ENCODE assay signal across 12 mouse cellular contexts in genomic region chr10:115012922-115013321, GRCm38 (mm10).
A peak's percentile ranks its signal among the peaks of the same experiment; 100 is the strongest.
DNase-seq lines count a peak whose midpoint lies in the region; ATAC-seq lines count a peak whose summit lies in the region.
"Had no signal": no experiment of that assay in that cellular context is flagged by ENCODE, and none has a peak within 500 bp of the region (broad histone marks: within the 10 kb centered on the region; RNA-seq: fewer than 3 reads in every experiment).

No protein-coding gene starts in this region.

- H3K36me3 ChIP-seq in embryonic facial prominence, embryonic 14.5 days (ENCODE audit: control insufficient read depth, insufficient read depth, low read length): no peaks in the 10 kb centered on the region
- H3K36me3 ChIP-seq in embryonic facial prominence, embryonic 10.5 days (replicated peaks): no peaks in the 10 kb centered on the region
- no peaks in the 10 kb centered on the region for H3K36me3 ChIP-seq in forebrain, embryonic 12.5 days (replicated peaks)
- no peaks in the 10 kb centered on the region for H3K36me3 ChIP-seq in midbrain, embryonic 12.5 days

- 49% methylated on average over 6 of the region's 6 CpGs for WGBS in embryonic facial prominence, embryonic 14.5 days
- WGBS in embryonic facial prominence, embryonic 10.5 days: 66% methylated on average over 6 of the region's 6 CpGs
- 65% methylated on average over 6 of the region's 6 CpGs for WGBS in forebrain, embryonic 12.5 days
- 58% methylated on average over 6 of the region's 6 CpGs for WGBS in midbrain, embryonic 12.5 days

- H3K27me3 ChIP-seq in embryonic facial prominence, embryonic 14.5 days (replicated peaks; ENCODE audit: control insufficient read depth, insufficient read depth, low read length): no peaks in the 10 kb centered on the region
- H3K27me3 ChIP-seq in embryonic facial prominence, embryonic 10.5 days (replicated peaks; ENCODE audit: low read depth, poor library complexity, severe bottlenecking): no peaks in the 10 kb centered on the region
- H3K27me3 ChIP-seq in forebrain, embryonic 12.5 days: no peaks in the 10 kb centered on the region
- H3K27me3 ChIP-seq in midbrain, embryonic 12.5 days: no peaks in the 10 kb centered on the region

- peak; percentile 54 for DNase-seq in embryonic facial prominence, embryonic 14.5 days (ENCODE audit: low spot score)
- DNase-seq in embryonic facial prominence, embryonic 10.5 days (ENCODE audit: low spot score): no peak
- DNase-seq in embryo, embryonic 9.5 days (ENCODE audit: extremely low spot score): no peak
- no peak for DNase-seq in c-Kit-positive CD71-positive TER-119-positive erythroid progenitor cells, embryonic 14.5 days (ENCODE audit: low spot score)
- DNase-seq: heart, adult 18-20 months; liver; thymus, adult 18-20 months had no signal

- no peaks in the 10 kb centered on the region for H3K4me1 ChIP-seq in embryonic facial prominence, embryonic 14.5 days (ENCODE audit: control insufficient read depth, insufficient read depth, low read length)
- H3K4me1 ChIP-seq in embryonic facial prominence, embryonic 10.5 days: peaks cover 7% of the 10 kb centered on the region; the same call in 1 of the 2 replicates
- peaks cover 14% of the 10 kb centered on the region for H3K4me1 ChIP-seq in forebrain, embryonic 12.5 days
- peaks cover 3% of the 10 kb centered on the region for H3K4me1 ChIP-seq in midbrain, embryonic 12.5 days

- no peak overlapping the region for H3K4me3 ChIP-seq in embryonic facial prominence, embryonic 14.5 days (ENCODE audit: low read depth, low read length)
- no peak overlapping the region for H3K4me3 ChIP-seq in embryonic facial prominence, embryonic 10.5 days
- no peak overlapping the region for H3K4me3 ChIP-seq in forebrain, embryonic 12.5 days (replicated peaks)
- H3K4me3 ChIP-seq in midbrain, embryonic 12.5 days: no peak overlapping the region

- no peak overlapping the region for H3K9ac ChIP-seq in embryonic facial prominence, embryonic 14.5 days (ENCODE audit: low read depth, low read length)
- no peak overlapping the region for H3K9ac ChIP-seq in forebrain, embryonic 12.5 days
- H3K9ac ChIP-seq in midbrain, embryonic 12.5 days (replicated peaks): no peak overlapping the region

- no peak overlapping the region for H3K4me2 ChIP-seq in embryonic facial prominence, embryonic 14.5 days (ENCODE audit: low read depth, low read length)
- H3K4me2 ChIP-seq in forebrain, embryonic 12.5 days: no peak overlapping the region
- no peak overlapping the region for H3K4me2 ChIP-seq in midbrain, embryonic 12.5 days (replicated peaks)

- peak; percentile 70 for ATAC-seq in embryonic facial prominence, embryonic 14.5 days (ENCODE audit: low read depth)
- ATAC-seq in cerebellum, adult (ENCODE audit: insufficient number of reproducible peaks, low FRiP score, low TSS enrichment): peak; percentile 95
- 0 out of 2 replicates have a peak, but pooled peaks have one; percentile 32 for ATAC-seq in forebrain, embryonic 12.5 days (ENCODE audit: low FRiP score)
- ATAC-seq in midbrain, embryonic 12.5 days (ENCODE audit: low FRiP score, low read depth): peak; percentile 59
- no peak for ATAC-seq in inflammation-experienced regulatory T-cells, adult 6 months
- ATAC-seq: lung, postnatal 0 days had no signal

- no peak overlapping the region for H3K27ac ChIP-seq in embryonic facial prominence, embryonic 14.5 days (replicated peaks; ENCODE audit: low read depth, low read length)
- no peak overlapping the region for H3K27ac ChIP-seq in embryonic facial prominence, embryonic 10.5 days (replicated peaks)
- 0 out of 2 replicates have a peak overlapping the region, but pooled peaks have one; percentile 56 for H3K27ac ChIP-seq in forebrain, embryonic 12.5 days
- peak overlapping the region; percentile 58; the same call in 1 of the 2 replicates for H3K27ac ChIP-seq in midbrain, embryonic 12.5 days (replicated peaks)

- H3K9me3 ChIP-seq in embryonic facial prominence, embryonic 14.5 days (ENCODE audit: control insufficient read depth, low read length): no peaks in the 10 kb centered on the region
- no peaks in the 10 kb centered on the region for H3K9me3 ChIP-seq in embryonic facial prominence, embryonic 10.5 days
- H3K9me3 ChIP-seq in forebrain, embryonic 12.5 days: no peaks in the 10 kb centered on the region
- H3K9me3 ChIP-seq in midbrain, embryonic 12.5 days: no peaks in the 10 kb centered on the region

Comparison
In these comparisons a context has a peak if more than half of its experiments do, and no peak if none do; other contexts are left out.
1. H3K27ac ChIP-seq: peak in forebrain, embryonic 12.5 days (single experiment) and midbrain, embryonic 12.5 days (single experiment); none in embryonic facial prominence, embryonic 14.5 days (single experiment) and embryonic facial prominence, embryonic 10.5 days (single experiment).